Mouse (Mus musculus) stomach, embryonic 14.5 days (tissue): ENCODE measurements at regions not wholly inside any gene's neighbourhood (a gene's known extent, or its start where the extent isn't known, plus 50 kb on each side); places are given as distances from the start of the nearest gene placed in this dataset.
"Not testable (repeated sequence)": the region's sequence is repeated elsewhere in the genome, so short reads cannot be mapped to it uniquely, and the experiment has no call there.

ENCODE experiments used
- ATAC-seq: fragments of 200-750 bp; cut with Nextera tagmentation; 2 replicates; pipeline ENCODE4 v1.8.0; 2017; ENCODE audit warnings: low read depth, moderate TSS enrichment; ENCODE audit not compliant: insufficient number of reproducible peaks, insufficient read depth, low FRiP score
- H3K27ac ChIP-seq: fragments of 300-500 bp; sonication (generic); 2 replicates; pipeline ENCODE4 v1.5.1; 2014; ENCODE audit warnings: mild to moderate bottlenecking, low read length, moderate library complexity, mixed read lengths
- H3K27me3 ChIP-seq: fragments of 300-500 bp; sonication (generic); 2 replicates; pipeline ENCODE4 v1.6.1; 2014; ENCODE audit warnings: low read length, control low read depth, mixed read lengths; ENCODE audit not compliant: control insufficient read depth, insufficient read depth
- H3K36me3 ChIP-seq: fragments of 300-500 bp; sonication (generic); 2 replicates; pipeline ENCODE4 v1.6.1; 2014; ENCODE audit warnings: mild to moderate bottlenecking, control low read depth, low read length, moderate library complexity, mixed read lengths; ENCODE audit not compliant: control insufficient read depth, insufficient read depth
- H3K4me1 ChIP-seq: fragments of 300-500 bp; sonication (generic); 2 replicates; pipeline ENCODE4 v1.6.1; 2014; ENCODE audit warnings: low read length, control low read depth, mixed read lengths; ENCODE audit not compliant: control insufficient read depth, insufficient read depth
- H3K4me2 ChIP-seq: fragments of 300-500 bp; sonication (generic); replicated peaks from 2 replicates; pipeline ENCODE4 v1.6.1; 2014; ENCODE audit warnings: low read depth, low read length, control low read depth
- H3K4me3 ChIP-seq: fragments of 300-500 bp; sonication (generic); 2 replicates; pipeline ENCODE4 v1.5.1; 2014; ENCODE audit warnings: low read depth, low read length, control low read depth
- H3K9ac ChIP-seq: fragments of 300-500 bp; sonication (generic); replicated peaks from 2 replicates; pipeline ENCODE4 v1.6.1; 2014; ENCODE audit warnings: low read depth, mild to moderate bottlenecking, control low read depth, low read length, moderate library complexity, mixed read lengths
- H3K9me3 ChIP-seq: fragments of 300-500 bp; sonication (generic); 2 replicates; pipeline ENCODE4 v1.6.1; 2016; ENCODE audit warnings: low read depth, low read length, control low read depth; ENCODE audit not compliant: control insufficient read depth
- WGBS: fragments of 180-500 bp; shearing (Covaris S2); extraction: QIAGEN DNeasy Blood & Tissue Kit; methylation state at CpG from one replicate; pipeline ENCODE4 v1.1.7; 2014; 5-methylcytosine and 5-hydroxymethylcytosine counted together

DNA sequence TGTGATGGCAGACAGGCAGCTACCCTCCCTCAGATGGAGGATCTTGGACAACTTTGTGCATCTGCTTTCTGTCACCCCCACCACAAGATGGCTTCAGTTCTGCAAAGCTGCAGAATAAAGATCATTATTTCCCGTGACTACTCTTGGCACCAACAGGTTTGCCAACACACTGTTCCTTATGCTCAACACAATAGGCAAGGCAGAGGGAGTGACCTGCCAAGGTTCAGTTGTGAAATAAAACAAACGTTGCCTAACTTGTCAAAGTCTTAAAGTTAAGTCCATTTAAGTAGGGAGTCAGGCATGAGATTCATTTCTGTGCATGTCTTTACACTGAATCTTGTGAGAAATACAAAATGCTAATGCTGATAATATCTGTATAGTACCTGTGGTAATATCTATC, 193.4 kb downstream of the Lyplal1 start:
- H3K9me3 ChIP-seq = no peaks in the 10 kb centered on the region
- no peak overlapping the region for H3K27ac ChIP-seq
- H3K27me3 ChIP-seq = no peaks in the 10 kb centered on the region
- H3K4me2 ChIP-seq = no peak overlapping the region
- H3K4me1 ChIP-seq = no peaks in the 10 kb centered on the region
- H3K36me3 ChIP-seq = no peaks in the 10 kb centered on the region
- WGBS = 75% methylated on average over 2 of the region's 2 CpGs
- no peak for ATAC-seq
- H3K4me3 ChIP-seq = no peak overlapping the region
- no peak overlapping the region for H3K9ac ChIP-seq

DNA sequence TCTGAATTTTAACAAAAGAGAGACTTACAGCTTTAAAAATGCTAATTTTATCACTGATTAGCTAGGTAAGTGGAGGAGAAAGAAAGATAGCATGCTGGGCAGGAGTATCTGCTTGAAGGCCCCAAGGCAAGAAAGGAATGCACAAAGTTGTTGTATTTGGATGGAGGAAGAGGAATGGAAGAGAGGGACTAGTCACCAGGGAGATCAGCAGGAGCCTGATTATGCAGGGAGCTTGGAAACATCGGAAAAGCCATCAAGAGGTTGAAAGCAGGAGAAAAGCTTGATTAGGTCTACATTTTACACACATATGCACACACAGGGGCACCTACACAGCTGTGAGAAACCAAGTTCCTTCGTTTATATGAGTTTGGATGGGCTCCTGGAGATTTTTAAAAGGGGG, 188.1 kb downstream of the Lyplal1 start:
- H3K4me2 ChIP-seq = no peak overlapping the region
- ATAC-seq = no peak
- 37% methylated on average over 2 of the region's 2 CpGs for WGBS

DNA sequence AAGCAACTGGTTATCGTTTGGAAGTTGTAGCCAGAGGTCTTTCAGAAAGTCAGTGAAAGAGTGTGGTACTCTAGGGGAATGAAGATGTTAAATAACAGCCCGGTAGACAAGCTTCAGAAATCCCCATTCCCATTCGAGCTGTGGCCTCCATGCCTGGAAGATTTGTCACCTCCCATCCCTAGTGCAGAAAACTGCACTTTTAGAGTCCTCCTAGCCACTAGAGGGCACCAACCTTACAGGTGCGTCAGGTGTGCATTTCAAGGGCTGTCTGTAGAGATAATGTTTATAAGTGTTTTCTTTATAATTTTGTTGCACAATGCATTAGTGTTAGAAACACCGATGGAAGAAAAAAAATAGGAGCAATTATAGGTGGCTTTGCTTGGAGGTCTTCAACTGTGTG, 187.3 kb downstream of the Lyplal1 start:
- H3K9ac ChIP-seq = no peak overlapping the region
- no peaks in the 10 kb centered on the region for H3K9me3 ChIP-seq
- H3K27ac ChIP-seq = no peak overlapping the region
- H3K27me3 ChIP-seq = no peaks in the 10 kb centered on the region
- no peaks in the 10 kb centered on the region for H3K36me3 ChIP-seq
- H3K4me1 ChIP-seq = 0 out of 2 replicates have a peak, but pooled peaks cover 2% of the 10 kb centered on the region
- no peak for ATAC-seq
- WGBS = 85% methylated on average over 5 of the region's 5 CpGs
- H3K4me2 ChIP-seq = no peak overlapping the region
- no peak overlapping the region for H3K4me3 ChIP-seq

More for the DNA sequence above, 188.1 kb downstream of the Lyplal1 start:
- no peak overlapping the region for H3K4me3 ChIP-seq
- H3K27ac ChIP-seq = no peak overlapping the region
- H3K4me1 ChIP-seq = 0 out of 2 replicates have a peak, but pooled peaks cover 2% of the 10 kb centered on the region
- H3K9me3 ChIP-seq = no peaks in the 10 kb centered on the region
- H3K9ac ChIP-seq = no peak overlapping the region
- no peaks in the 10 kb centered on the region for H3K36me3 ChIP-seq
- H3K27me3 ChIP-seq = no peaks in the 10 kb centered on the region

DNA sequence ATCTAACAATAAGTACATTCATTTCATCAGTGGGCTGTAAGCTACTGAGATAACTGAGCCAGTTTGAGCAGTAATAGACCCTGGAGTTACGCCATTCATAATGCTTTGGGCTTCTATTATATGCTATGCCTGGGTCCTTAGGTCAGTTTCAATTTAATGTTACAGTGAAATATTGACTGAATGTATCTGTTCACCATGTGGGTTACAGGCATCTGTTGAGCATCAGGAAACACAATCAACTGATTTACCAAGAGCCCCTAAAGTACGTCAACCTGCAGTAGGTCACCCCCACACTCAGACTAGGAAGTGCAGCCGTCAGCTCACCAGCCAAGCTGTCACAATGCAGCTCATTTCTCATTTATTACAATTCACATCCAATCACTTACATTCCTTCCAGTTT, 183.5 kb downstream of the Lyplal1 start:
- H3K4me1 ChIP-seq = 0 out of 2 replicates have a peak, but pooled peaks cover 2% of the 10 kb centered on the region
- no peak overlapping the region for H3K27ac ChIP-seq
- H3K36me3 ChIP-seq = no peaks in the 10 kb centered on the region
- H3K9ac ChIP-seq = no peak overlapping the region
- H3K4me2 ChIP-seq = no peak overlapping the region
- H3K4me3 ChIP-seq = no peak overlapping the region
- ATAC-seq = no peak
- no peaks in the 10 kb centered on the region for H3K27me3 ChIP-seq
- 79% methylated on average over 3 of the region's 3 CpGs for WGBS
- no peaks in the 10 kb centered on the region for H3K9me3 ChIP-seq

- Histone ChIP-seq H3K36me3 (no peaks in the 10 kb centered on the region), H3K9me3 (no peaks in the 10 kb centered on the region), H3K27me3 (no peaks in the 10 kb centered on the region), H3K4me3 (no peak overlapping the region), H3K27ac (no peak overlapping the region), H3K4me2 (no peak overlapping the region), H3K4me1 (0 out of 2 replicates have a peak, but pooled peaks cover 2% of the 10 kb centered on the region), H3K9ac (no peak overlapping the region)
- ATAC-seq = no peak
Measured at GRCm38 (mm10) chr1:185937026-185937425, 180.1 kb downstream of the Lyplal1 start.

- Histone ChIP-seq H3K9ac (no peak overlapping the region), H3K4me3 (no peak overlapping the region), H3K36me3 (no peaks in the 10 kb centered on the region), H3K4me2 (no peak overlapping the region), H3K4me1 (no peaks in the 10 kb centered on the region), H3K27me3 (no peaks in the 10 kb centered on the region), H3K27ac (no peak overlapping the region), H3K9me3 (no peaks in the 10 kb centered on the region)
- 71% methylated on average over 3 of the region's 3 CpGs for WGBS
- ATAC-seq = no peak
Measured at GRCm38 (mm10) chr1:185939914-185940313, 177.2 kb downstream of the Lyplal1 start.

- ATAC-seq = no peak
- WGBS = 66% methylated on average over 1 of the region's 1 CpGs
Measured at GRCm38 (mm10) chr1:185940511-185940910, 176.6 kb downstream of the Lyplal1 start.

GRCm38 (mm10) chr1:185951163-185951562, 165.9 kb downstream of the Lyplal1 start:
- WGBS = 67% methylated on average over 1 of the region's 1 CpGs
- Histone ChIP-seq H3K27me3 (no peaks in the 10 kb centered on the region), H3K4me1 (no peaks in the 10 kb centered on the region), H3K9me3 (no peaks in the 10 kb centered on the region), H3K36me3 (no peaks in the 10 kb centered on the region), H3K4me2 (no peak overlapping the region), H3K9ac (no peak overlapping the region), H3K4me3 (no peak overlapping the region), H3K27ac (no peak overlapping the region)
- no peak for ATAC-seq

More at GRCm38 (mm10) chr1:185940511-185940910, 176.6 kb downstream of the Lyplal1 start:
- Histone ChIP-seq H3K27me3 (no peaks in the 10 kb centered on the region), H3K9me3 (no peaks in the 10 kb centered on the region), H3K27ac (no peak overlapping the region), H3K4me2 (no peak overlapping the region), H3K36me3 (no peaks in the 10 kb centered on the region), H3K4me3 (no peak overlapping the region), H3K9ac (no peak overlapping the region), H3K4me1 (no peaks in the 10 kb centered on the region)

- WGBS = 74% methylated on average over 1 of the region's 1 CpGs
- not testable (repeated sequence) for H3K9me3 ChIP-seq
Measured at GRCm38 (mm10) chr1:185955821-185956220, 161.3 kb downstream of the Lyplal1 start.

More at GRCm38 (mm10) chr1:185955821-185956220, 161.3 kb downstream of the Lyplal1 start:
- not testable (repeated sequence) for H3K4me3 ChIP-seq, ATAC-seq, H3K36me3 ChIP-seq, H3K4me1 ChIP-seq, H3K9ac ChIP-seq, H3K4me2 ChIP-seq, H3K27ac ChIP-seq, H3K27me3 ChIP-seq
